Mouse (Mus musculus) T-helper 1 cell (primary cell): ENCODE data around the gene Gm39566.

Experiments
- in situ Hi-C: fragments of 300-600 bp; cut with MboI, MseI; formaldehyde crosslinking; loops from one replicate; pipeline ENCODE4 v1.15.1; 2025; ENCODE audit warnings: high pct_unique_total_duplicates

Gene Gm39566

GRCm38 (mm10) chr11:69834001-69834549 lies 19.0 kb upstream of the Gm39566 start:
- in situ Hi-C loops, result no loop called here

GRCm38 (mm10) chr11:69833554-69833953 lies 18.5 kb upstream of the Gm39566 start:
- in situ Hi-C loops, result no loop called here

GRCm38 (mm10) chr11:69828832-69829231 lies 13.7 kb upstream of the Gm39566 start:
- in situ Hi-C loops, result no loop called here

- in situ Hi-C loops, result no loop called here
These were observed 8.4 kb upstream of the Gm39566 start for GRCm38 (mm10) chr11:69823456-69823855.

GRCm38 (mm10) chr11:69822080-69822479 lies 7.0 kb upstream of the Gm39566 start, which contains the start of gene Spem1:
Spem1 (minus strand) TSS chr11:69822180.
- in situ Hi-C loops, result no loop called here

GRCm38 (mm10) chr11:69818871-69819270 lies 3.8 kb upstream of the Gm39566 start:
- in situ Hi-C loops, result no loop called here

GRCm38 (mm10) chr11:69818365-69818764 lies 3.3 kb upstream of the Gm39566 start, which contains the start of gene Spem2:
Spem2 (minus strand) TSS chr11:69818465.
- in situ Hi-C loops, result no loop called here

GRCm38 (mm10) chr11:69816520-69816919 lies 1.4 kb upstream of the Gm39566 start:
- in situ Hi-C loops, result no loop called here

GRCm38 (mm10) chr11:69810280-69810679 lies 4.8 kb downstream of the Gm39566 start:
- in situ Hi-C loops, result no loop called here

GRCm38 (mm10) chr11:69807641-69808040 lies 7.5 kb downstream of the Gm39566 start:
- in situ Hi-C loops, result loop anchor here (5.0 kb wide), 1 partner anchor 70 kb away; the partner anchor contains the start of gene Tmem95

GRCm38 (mm10) chr11:69806378-69806777 lies 8.7 kb downstream of the Gm39566 start:
- in situ Hi-C loops, result loop anchor here (5.0 kb wide), 1 partner anchor 71 kb away; the partner anchor contains the start of gene Tmem95

- in situ Hi-C loops, result loop anchor here (5.0 kb wide), 1 partner anchor 72 kb away; the partner anchor contains the start of gene Tmem95
These were observed 9.9 kb downstream of the Gm39566 start, which contains the start of gene Tmem102 for GRCm38 (mm10) chr11:69804972-69805909. Tmem102 (minus strand) TSS chr11:69805624.

- in situ Hi-C loops, result no loop called here
These were observed 10.5 kb downstream of the Gm39566 start for GRCm38 (mm10) chr11:69804652-69804940.

- in situ Hi-C loops, result no loop called here
These were observed 11.1 kb downstream of the Gm39566 start for GRCm38 (mm10) chr11:69803786-69804651.

- in situ Hi-C loops, result no loop called here
These were observed 11.8 kb downstream of the Gm39566 start for GRCm38 (mm10) chr11:69803328-69803727.

GRCm38 (mm10) chr11:69802648-69803105 lies 12.4 kb downstream of the Gm39566 start:
- in situ Hi-C loops, result no loop called here

GRCm38 (mm10) chr11:69801379-69801977 lies 13.6 kb downstream of the Gm39566 start, which contains the start of gene Fgf11:
Fgf11 (minus strand) TSS chr11:69801857.
- in situ Hi-C loops, result no loop called here

GRCm38 (mm10) chr11:69800392-69801197 lies 14.5 kb downstream of the Gm39566 start:
- in situ Hi-C loops, result no loop called here

GRCm38 (mm10) chr11:69800138-69800391 lies 15.0 kb downstream of the Gm39566 start:
- in situ Hi-C loops, result no loop called here

- in situ Hi-C loops, result no loop called here
These were observed 15.5 kb downstream of the Gm39566 start for GRCm38 (mm10) chr11:69799394-69800137.
